ENCODE assay signal across 16 mouse cellular contexts in genomic region chr5:22118456-22118855, GRCm38 (mm10).
DNase-seq lines count a peak whose midpoint lies in the region; ATAC-seq and TF ChIP-seq lines count a peak whose summit lies in the region.
"Had no signal": no experiment of that assay in that cellular context is flagged by ENCODE, and none has a peak within 500 bp of the region (broad histone marks: within the 10 kb centered on the region; RNA-seq: fewer than 3 reads in every experiment).

No protein-coding gene starts in this region.

- no peak for TF ChIP-seq CTCF in cerebellum, adult 2 months (IDR thresholded peaks at IDR 0.05; ENCODE audit: borderline replicate concordance, insufficient read depth, low read depth, low read length)

- H3K27ac ChIP-seq in neural tube, embryonic 13.5 days (replicated peaks), result 0 out of 2 replicates have a peak overlapping the region, but pooled peaks have one; percentile 9
- no peak overlapping the region for H3K27ac ChIP-seq in neural tube, embryonic 15.5 days (replicated peaks)
- H3K27ac ChIP-seq in cerebellum, adult 2 months (ENCODE audit: insufficient read depth, low read length), result peak overlapping the region; percentile 95
- H3K27ac ChIP-seq in liver, embryonic 12.5 days, result no peak overlapping the region
- H3K27ac ChIP-seq: embryonic facial prominence, embryonic 10.5 days; heart, adult 2 months; liver, embryonic 15.5 days; neural tube, embryonic 12.5 days; stomach, embryonic 15.5 days had no signal

- peaks cover 19% of the 10 kb centered on the region for H3K4me1 ChIP-seq in neural tube, embryonic 13.5 days (replicated peaks)
- peaks cover 18% of the 10 kb centered on the region for H3K4me1 ChIP-seq in neural tube, embryonic 15.5 days
- H3K4me1 ChIP-seq in cerebellum, adult 2 months (ENCODE audit: control insufficient read depth, insufficient read depth, low read length), result peaks cover 25% of the 10 kb centered on the region
- no peaks in the 10 kb centered on the region for H3K4me1 ChIP-seq in liver, embryonic 12.5 days
- H3K4me1 ChIP-seq: embryonic facial prominence, embryonic 10.5 days; liver, embryonic 15.5 days; neural tube, embryonic 12.5 days; stomach, embryonic 15.5 days had no signal

- TF ChIP-seq POLR2A in cerebellum, adult 2 months (IDR thresholded peaks at IDR 0.05; ENCODE audit: borderline replicate concordance, insufficient read depth, low read length), result no peak

- no peak overlapping the region for H3K9ac ChIP-seq in neural tube, embryonic 13.5 days
- no peak overlapping the region for H3K9ac ChIP-seq in neural tube, embryonic 15.5 days (replicated peaks)
- no peak overlapping the region for H3K9ac ChIP-seq in liver, embryonic 12.5 days
- H3K9ac ChIP-seq: liver, embryonic 15.5 days; neural tube, embryonic 12.5 days; stomach, embryonic 15.5 days had no signal

- no peak overlapping the region for H3K4me3 ChIP-seq in neural tube, embryonic 13.5 days
- no peak overlapping the region for H3K4me3 ChIP-seq in neural tube, embryonic 15.5 days (replicated peaks)
- H3K4me3 ChIP-seq in cerebellum, adult 2 months (replicated peaks; ENCODE audit: insufficient read depth, low read depth, low read length), result peak overlapping the region; percentile 6
- H3K4me3 ChIP-seq in liver, embryonic 12.5 days, result no peak overlapping the region
- H3K4me3 ChIP-seq: embryonic facial prominence, embryonic 10.5 days; heart, adult 2 months; liver, embryonic 15.5 days; neural tube, embryonic 12.5 days; stomach, embryonic 15.5 days had no signal

- no peaks in the 10 kb centered on the region for H3K27me3 ChIP-seq in neural tube, embryonic 13.5 days
- no peaks in the 10 kb centered on the region for H3K27me3 ChIP-seq in neural tube, embryonic 15.5 days (replicated peaks)
- no peaks in the 10 kb centered on the region for H3K27me3 ChIP-seq in cerebellum, adult 2 months (ENCODE audit: control insufficient read depth, insufficient read depth, low read length)
- no peaks in the 10 kb centered on the region for H3K27me3 ChIP-seq in liver, embryonic 12.5 days (replicated peaks)
- H3K27me3 ChIP-seq: liver, embryonic 15.5 days; neural tube, embryonic 12.5 days; stomach, embryonic 15.5 days had no signal

- 30% methylated on average over 6 of the region's 6 CpGs for WGBS in neural tube, embryonic 13.5 days
- 33% methylated on average over 6 of the region's 6 CpGs for WGBS in neural tube, embryonic 15.5 days
- WGBS in cerebellum, adult 2 months, result 8% methylated on average over 6 of the region's 6 CpGs
- WGBS in liver, embryonic 12.5 days (ENCODE audit: insufficient replicate concordance), result 49% methylated on average over 6 of the region's 6 CpGs

- no peak for ATAC-seq in neural tube, embryonic 13.5 days (ENCODE audit: low read depth)
- no peak for ATAC-seq in neural tube, embryonic 15.5 days (ENCODE audit: low FRiP score)
- ATAC-seq in megakaryocyte progenitor cell, adult 5-6 weeks (replicated peaks; ENCODE audit: poor library complexity), result no peak
- no peak for ATAC-seq in liver, embryonic 12.5 days

- no peaks in the 10 kb centered on the region for H3K36me3 ChIP-seq in neural tube, embryonic 13.5 days
- no peaks in the 10 kb centered on the region for H3K36me3 ChIP-seq in neural tube, embryonic 15.5 days
- no peaks in the 10 kb centered on the region for H3K36me3 ChIP-seq in liver, embryonic 12.5 days
- H3K36me3 ChIP-seq: embryonic facial prominence, embryonic 10.5 days; liver, embryonic 15.5 days; neural tube, embryonic 12.5 days; stomach, embryonic 15.5 days had no signal

- no peak overlapping the region for H3K4me2 ChIP-seq in neural tube, embryonic 13.5 days
- no peak overlapping the region for H3K4me2 ChIP-seq in neural tube, embryonic 15.5 days
- H3K4me2 ChIP-seq in liver, embryonic 12.5 days, result no peak overlapping the region
- H3K4me2 ChIP-seq: liver, embryonic 15.5 days; neural tube, embryonic 12.5 days; stomach, embryonic 15.5 days had no signal

- peak; percentile 76 to 87 for DNase-seq in cerebellum, adult 2 months
- peak; percentile 57 to 69 for DNase-seq in cerebellum, postnatal 36 days
- DNase-seq in adrenal gland, adult 2 months, result no peak
- DNase-seq: adrenal gland, adult 8-10 months; heart, adult 2 months; heart, postnatal 36 days; kidney, adult 11 months; right cerebral cortex, postnatal 25 days had no signal

- H3K9me3 ChIP-seq in neural tube, embryonic 13.5 days, result no peaks in the 10 kb centered on the region
- H3K9me3 ChIP-seq in neural tube, embryonic 15.5 days (replicated peaks), result no peaks in the 10 kb centered on the region
- H3K9me3 ChIP-seq in liver, embryonic 12.5 days (replicated peaks), result no peaks in the 10 kb centered on the region
- H3K9me3 ChIP-seq: embryonic facial prominence, embryonic 10.5 days; liver, embryonic 15.5 days; neural tube, embryonic 12.5 days; stomach, embryonic 15.5 days had no signal

Comparison
In these comparisons a context has a peak if more than half of its experiments do, and no peak if none do; other contexts are left out.
1. H3K27ac ChIP-seq: peak in neural tube, embryonic 13.5 days (single experiment) and cerebellum, adult 2 months (single experiment); none in neural tube, embryonic 15.5 days (single experiment) and liver, embryonic 12.5 days (single experiment).